Mouse (Mus musculus) thymus, adult 2 months (tissue): ENCODE data around the gene Chmp4b.

Experiments
- CTCF ChIP-seq: fragments of 200-500 bp; IDR thresholded peaks from 2 replicates; pipeline ENCODE4 v1.5.1; 2012; ENCODE audit warnings: mild to moderate bottlenecking, control low read depth, low read length, moderate library complexity, borderline replicate concordance; ENCODE audit not compliant: control insufficient read depth, poor library complexity, insufficient read depth; ENCODE audit errors: extremely low read depth
- POLR2A ChIP-seq: fragments of 200-500 bp; IDR thresholded peaks from 2 replicates; pipeline ENCODE4 v1.6.1; 2012; ENCODE audit warnings: mild to moderate bottlenecking, low read length, control low read depth, moderate library complexity; ENCODE audit not compliant: control insufficient read depth, poor library complexity, insufficient read depth; ENCODE audit errors: extremely low read depth

GRCm38 (mm10) chr2:154685772-154686171 lies 34.3 kb downstream of the Chmp4b start:
- no peak for TF ChIP-seq CTCF
- no peak for TF ChIP-seq POLR2A
